Mouse (Mus musculus) CH12.LX (cell line): Measurements from ENCODE around the gene Anp32e. TPM values are rescaled to one million over a fixed set of nuclear protein-coding genes. Genes with fewer than 3 reads are reported as not detected.

Experiments
- DNase-seq: peaks from one replicate; pipeline ENCODE4 v3.0.0-alpha.2; 2013; ENCODE audit errors: extremely low read depth
- H3K27ac ChIP-seq: 2 replicates; pipeline ENCODE4 v1.5.1; 2012; ENCODE audit warnings: low read depth, mild to moderate bottlenecking, control low read depth, moderate library complexity; ENCODE audit not compliant: insufficient read depth
- H3K27me3 ChIP-seq: replicated peaks from 2 replicates; pipeline ENCODE3; 2012; ENCODE audit warnings: inconsistent platforms
- H3K36me3 ChIP-seq, 2 experiments: replicated peaks in 1 of 2; 2 replicates each; pipeline versions ENCODE3 to v1.6.1; 2012; ENCODE audit warnings: inconsistent platforms in 1 of 2, low read length in 1 of 2, mild to moderate bottlenecking in 1 of 2, mixed read lengths in 1 of 2, moderate library complexity in 1 of 2; ENCODE audit not compliant: control insufficient read depth in 1 of 2, insufficient read depth in 1 of 2
- H3K4me1 ChIP-seq, 2 experiments: 2 replicates each; pipeline ENCODE4 v1.6.1; 2012; ENCODE audit warnings: inconsistent platforms in 1 of 2, moderate library complexity in 1 of 2; ENCODE audit not compliant: insufficient read depth in 2 of 2, control insufficient read depth in 1 of 2
- H3K4me2 ChIP-seq: 2 replicates; pipeline ENCODE4 v1.6.1; 2012; ENCODE audit warnings: low read depth, mild to moderate bottlenecking, control low read depth; ENCODE audit not compliant: poor library complexity, insufficient read depth, severe bottlenecking
- H3K4me3 ChIP-seq, 3 experiments: fragments of 150-350 bp in 1 of 3; sonication (generic) in 1 of 3; replicated peaks in 1 of 3; 2 replicates each; pipeline versions ENCODE3 to v1.5.1; 2011 to 2012; ENCODE audit warnings: low read depth in 2 of 3, low read length in 2 of 3, mild to moderate bottlenecking in 2 of 3, moderate library complexity in 2 of 3, control low read depth in 1 of 3, improper control_type of control experiment in 1 of 3, inconsistent platforms in 1 of 3, mixed read lengths in 1 of 3; ENCODE audit not compliant: poor library complexity in 1 of 3
- H3K79me2 ChIP-seq: replicated peaks from 2 replicates; pipeline ENCODE4 v1.6.1; 2012; ENCODE audit warnings: mild to moderate bottlenecking, moderate library complexity; ENCODE audit not compliant: control insufficient read depth, poor library complexity, insufficient read depth, severe bottlenecking; ENCODE audit errors: extremely low read depth
- H3K9ac ChIP-seq: 2 replicates; pipeline ENCODE4 v1.6.1; 2012; ENCODE audit warnings: low read depth, mild to moderate bottlenecking, control low read depth, moderate library complexity; ENCODE audit not compliant: insufficient read depth
- H3K9me3 ChIP-seq: replicated peaks from 2 replicates; pipeline ENCODE3; 2012; ENCODE audit warnings: low read length, inconsistent platforms, mixed read lengths
- BHLHE40 ChIP-seq: IDR thresholded peaks from 2 replicates; pipeline ENCODE4 v1.6.1; 2011; ENCODE audit warnings: mild to moderate bottlenecking, low read depth, low read length, improper control_type of control experiment
- CHD1 ChIP-seq: IDR thresholded peaks from 2 replicates; pipeline ENCODE4 v1.6.1; 2012; ENCODE audit warnings: low read depth, low read length, improper control_type of control experiment, inconsistent platforms
- CHD2 ChIP-seq: IDR thresholded peaks from 2 replicates; pipeline ENCODE4 v1.6.1; 2011; ENCODE audit warnings: low read length, improper control_type of control experiment
- CTCF ChIP-seq, 2 experiments: IDR thresholded peaks in 1 of 2; conservative IDR thresholded peaks in 1 of 2; 2 replicates each; pipeline ENCODE4 v1.5.1; 2011 to 2012; ENCODE audit warnings: low read depth in 2 of 2, low read length in 2 of 2, improper control_type of control experiment in 1 of 2, inconsistent platforms in 1 of 2, mild to moderate bottlenecking in 1 of 2, moderate library complexity in 1 of 2
- E2F4 ChIP-seq: IDR thresholded peaks from 2 replicates; pipeline ENCODE4 v1.6.1; 2011; ENCODE audit warnings: low read depth, low read length, improper control_type of control experiment; ENCODE audit not compliant: insufficient replicate concordance
- ELF1 ChIP-seq: IDR thresholded peaks from 2 replicates; pipeline ENCODE4 v1.6.1; 2014; ENCODE audit warnings: low read depth, mild to moderate bottlenecking, inconsistent platforms, low read length, improper control_type of control experiment
- EP300 ChIP-seq: IDR thresholded peaks from 2 replicates; pipeline ENCODE4 v1.6.1; 2011; ENCODE audit warnings: low read length, improper control_type of control experiment
- ETS1 ChIP-seq: conservative IDR thresholded peaks from 2 replicates; pipeline ENCODE4 v1.6.1; 2012; ENCODE audit warnings: low read depth, mild to moderate bottlenecking, inconsistent platforms, low read length, improper control_type of control experiment, moderate library complexity
- HCFC1 ChIP-seq: IDR thresholded peaks from 2 replicates; pipeline ENCODE4 v1.6.1; 2012; ENCODE audit warnings: low read depth, mild to moderate bottlenecking, inconsistent platforms, low read length, improper control_type of control experiment
- IRF4 ChIP-seq: IDR thresholded peaks from 2 replicates; pipeline ENCODE4 v1.6.1; 2014; ENCODE audit warnings: low read depth, mild to moderate bottlenecking, inconsistent platforms, low read length, improper control_type of control experiment
- JUN ChIP-seq: IDR thresholded peaks from 2 replicates; pipeline ENCODE4 v1.6.1; 2011; ENCODE audit warnings: low read depth, mild to moderate bottlenecking, low read length, improper control_type of control experiment, moderate library complexity; ENCODE audit not compliant: insufficient read depth
- JUND ChIP-seq: conservative IDR thresholded peaks from 2 replicates; pipeline ENCODE4 v1.6.1; 2011; ENCODE audit warnings: low read depth, low read length, improper control_type of control experiment
- MAFK ChIP-seq: IDR thresholded peaks from 2 replicates; pipeline ENCODE4 v1.6.1; 2011; ENCODE audit warnings: low read length, improper control_type of control experiment; ENCODE audit not compliant: insufficient replicate concordance
- MAX ChIP-seq: IDR thresholded peaks from 2 replicates; pipeline ENCODE4 v1.6.1; 2011; ENCODE audit warnings: low read length, improper control_type of control experiment
- MEF2A ChIP-seq: IDR thresholded peaks from 2 replicates; pipeline ENCODE4 v1.6.1; 2014; ENCODE audit warnings: low read depth, mild to moderate bottlenecking, inconsistent platforms, low read length, improper control_type of control experiment, borderline replicate concordance
- MXI1 ChIP-seq: IDR thresholded peaks from 2 replicates; pipeline ENCODE4 v1.6.1; 2011; ENCODE audit warnings: mild to moderate bottlenecking, low read depth, low read length, improper control_type of control experiment
- MYC ChIP-seq: IDR thresholded peaks from 2 replicates; pipeline ENCODE4 v1.6.1; 2011; ENCODE audit warnings: low read depth, mild to moderate bottlenecking, improper control_type of control experiment, low read length
- NELFE ChIP-seq: IDR thresholded peaks from 2 replicates; pipeline ENCODE4 v1.6.1; 2011; ENCODE audit warnings: low read depth, low read length, improper control_type of control experiment
- NRF1 ChIP-seq: IDR thresholded peaks from 2 replicates; pipeline ENCODE4 v1.6.1; 2014; ENCODE audit warnings: low read depth, mild to moderate bottlenecking, inconsistent platforms, low read length, improper control_type of control experiment, moderate library complexity
- POLR2A ChIP-seq: IDR thresholded peaks from 2 replicates; pipeline ENCODE4 v1.6.1; 2011; ENCODE audit warnings: low read depth, mild to moderate bottlenecking, improper control_type of control experiment, low read length
- POLR2AphosphoS2 ChIP-seq: IDR thresholded peaks from 2 replicates; pipeline ENCODE4 v1.6.1; 2011; ENCODE audit warnings: low read depth, low read length, improper control_type of control experiment
- RAD21 ChIP-seq: IDR thresholded peaks from 2 replicates; pipeline ENCODE4 v1.6.1; 2011; ENCODE audit warnings: low read depth, mild to moderate bottlenecking, low read length, improper control_type of control experiment, moderate library complexity
- RCOR1 ChIP-seq: conservative IDR thresholded peaks from 2 replicates; pipeline ENCODE4 v1.6.1; 2012; ENCODE audit warnings: low read depth, mild to moderate bottlenecking, inconsistent platforms, low read length, improper control_type of control experiment
- SIN3A ChIP-seq: IDR thresholded peaks from 2 replicates; pipeline ENCODE4 v1.6.1; 2012; ENCODE audit warnings: low read length, improper control_type of control experiment, inconsistent platforms
- SMC3 ChIP-seq: IDR thresholded peaks from 2 replicates; pipeline ENCODE4 v1.6.1; 2011; ENCODE audit warnings: low read depth, low read length, improper control_type of control experiment
- TCF12 ChIP-seq: IDR thresholded peaks from 2 replicates; pipeline ENCODE4 v1.6.1; 2014; ENCODE audit warnings: low read depth, mild to moderate bottlenecking, inconsistent platforms, low read length, improper control_type of control experiment
- UBTF ChIP-seq: IDR thresholded peaks from 2 replicates; pipeline ENCODE4 v1.6.1; 2012; ENCODE audit warnings: low read depth, mild to moderate bottlenecking, inconsistent platforms, low read length, improper control_type of control experiment, moderate library complexity
- USF1 ChIP-seq: IDR thresholded peaks from 2 replicates; pipeline ENCODE4 v1.6.1; 2014; ENCODE audit warnings: low read depth, mild to moderate bottlenecking, inconsistent platforms, low read length, improper control_type of control experiment
- USF2 ChIP-seq: conservative IDR thresholded peaks from 2 replicates; pipeline ENCODE4 v1.6.1; 2011; ENCODE audit warnings: low read depth, low read length, improper control_type of control experiment
- ZKSCAN1 ChIP-seq: IDR thresholded peaks from 2 replicates; pipeline ENCODE4 v1.6.1; 2012; ENCODE audit warnings: low read depth, inconsistent platforms, low read length, improper control_type of control experiment, borderline replicate concordance
- ZMIZ1 ChIP-seq: IDR thresholded peaks from 2 replicates; pipeline ENCODE4 v1.6.1; 2012; ENCODE audit warnings: low read depth, mild to moderate bottlenecking, inconsistent platforms, low read length, improper control_type of control experiment
- ZNF384 ChIP-seq: IDR thresholded peaks from 2 replicates; pipeline ENCODE4 v1.6.1; 2012; ENCODE audit warnings: low read depth, low read length, improper control_type of control experiment, inconsistent platforms
- dilution Hi-C: fragments of 300-500 bp; cut with MboI; formaldehyde crosslinking; loops from 2 replicates; pipeline ENCODE4 v1.14.3; 2020; ENCODE audit warnings: low sequenced_read_pairs; ENCODE audit not compliant: extremely low pct_unique_long_range_greater_than_20kb, extremely low pct_ligation_motif_present
- in situ Hi-C: fragments of 300-500 bp; cut with MboI; formaldehyde crosslinking; loops from 3 replicates; pipeline ENCODE4 v1.14.3; 2019; ENCODE audit warnings: low sequenced_read_pairs, low pct_ligation_motif_present, low pct_unique_long_range_greater_than_20kb, mixed read lengths
- polyA plus RNA-seq: library from polyadenylated mRNA; unstranded; fragments of >175 nt; gene quantifications from 2 replicates; pipeline ENCODE4 v1.2.1, GENCODE M21; 2012; ENCODE audit warnings: low read depth; ENCODE audit not compliant: insufficient read length
- total RNA-seq, 2 experiments: library from RNA; depleted of rRNA; stranded (reverse); fragments of 300-350 nt in 1 of 2; fragments of >200 nt in 1 of 2; gene quantifications; 2 replicates each; pipeline ENCODE4 v1.2.3; 2012 to 2014

The Anp32e gene
- total and polyA plus RNA-seq, 3 experiments = 74.2 to 439 (median 85.2) TPM

- H3K27ac ChIP-seq = peak overlapping the region; percentile 81
- no peaks in the 10 kb centered on the region for H3K9me3 ChIP-seq
- peaks cover 4% of the 10 kb centered on the region for H3K27me3 ChIP-seq
- peak overlapping the region in 1 of 3 experiments; percentile 10 for H3K4me3 ChIP-seq
- dilution Hi-C loops = no loop called here
- peaks cover 7% of the 10 kb centered on the region; the same call in 1 of the 2 replicates for H3K79me2 ChIP-seq
- peaks cover 22 to 35% of the 10 kb centered on the region in 2 experiments for H3K36me3 ChIP-seq
- in situ Hi-C loops = loop anchor here (5.0 kb wide), 1 partner anchor 52 kb away; no protein-coding TSS in a partner anchor
- H3K4me2 ChIP-seq = peak overlapping the region; percentile 24; the same call in 1 of the 2 replicates
- TF ChIP-seq IRF4 (peak; percentile 86), RCOR1 (0 out of 2 replicates have a peak, but pooled peaks have one; percentile 42), EP300 (peak; percentile 82), E2F4 (no peak), CHD2 (0 out of 2 replicates have a peak, but pooled peaks have one; percentile 34), MEF2A (peak; percentile 71; the same call in 1 of the 2 replicates), NRF1 (peak; percentile 18; the same call in 1 of the 2 replicates), JUND (0 out of 2 replicates have a peak, but pooled peaks have one; percentile 29), POLR2AphosphoS2 (no peak), MXI1 (peak; percentile 44; the same call in 1 of the 2 replicates), TCF12 (peak; percentile 49; the same call in 1 of the 2 replicates), SIN3A (peak; percentile 53), MYC (peak; percentile 42; the same call in 1 of the 2 replicates), USF2 (no peak), ZKSCAN1 (no peak), USF1 (no peak), BHLHE40 (peak; percentile 60), UBTF (peak; percentile 54; the same call in 1 of the 2 replicates), CHD1 (peak; percentile 70; the same call in 1 of the 2 replicates), ZNF384 (no peak), POLR2A (no peak), JUN (peak; percentile 15; the same call in 1 of the 2 replicates), ZMIZ1 (no peak), SMC3 (no peak), CTCF (conservative IDR thresholded peaks at IDR 0.05 in 1 of 2, IDR thresholded peaks at IDR 0.05 in 1 of 2; ENCODE audit: low read depth in 2 of 2, low read length in 2 of 2) (no peak), ELF1 (0 out of 2 replicates have a peak, but pooled peaks have one; percentile 15), HCFC1 (0 out of 2 replicates have a peak, but pooled peaks have one; percentile 11), NELFE (no peak), MAX (peak; percentile 45; the same call in 1 of the 2 replicates), ETS1 (peak; percentile 56), RAD21 (no peak), MAFK (peak; percentile 97)
- peak overlapping the region; percentile 7; the same call in 1 of the 2 replicates for H3K9ac ChIP-seq
- H3K4me1 ChIP-seq = peaks cover 42 to 88% of the 10 kb centered on the region in 2 experiments
- DNase-seq = peak; percentile 70
These were observed 61.4 kb downstream of the Anp32e start for GRCm38 (mm10) chr3:95990413-95990941.
